Mouse (Mus musculus) megakaryocyte progenitor cell, adult 5-6 weeks (primary cell): Measurements from ENCODE around the gene Cfap69. TPM values are rescaled to one million over a fixed set of nuclear protein-coding genes. Genes with fewer than 3 reads are reported as not detected.
"Not testable (repeated sequence)": the region's sequence is repeated elsewhere in the genome, so short reads cannot be mapped to it uniquely, and the experiment has no call there.

ENCODE experiments used
- ATAC-seq: replicated peaks from 2 replicates; pipeline ENCODE4 v1.8.0; 2016; ENCODE audit warnings: mild to moderate bottlenecking, moderate TSS enrichment, inconsistent platforms; ENCODE audit not compliant: poor library complexity
- total RNA-seq, 2 experiments: library from RNA; stranded (forward) in 1 of 2; stranded (reverse) in 1 of 2; fragments of 157-497, 149-512 nt in 1 of 2; fragments of 200-1000 nt in 1 of 2; gene quantifications; 2 replicates each; pipeline versions ENCODE4 v1.2.3 to v1.2.4; 2015 to 2017

Gene Cfap69
- total RNA-seq (2015) (not detected in 2 replicates), total RNA-seq (2017) (not detected in 2 replicates)

GRCm38 (mm10) chr5:5663655-5664370 lies at the start of gene Cfap69:
Gene Cfap69 (minus strand): TSS chr5:5664239.
- peak; percentile 87 for ATAC-seq

- ATAC-seq, result no peak
These were observed 47.0 kb upstream of the Cfap69 start for GRCm38 (mm10) chr5:5711032-5711431.

GRCm38 (mm10) chr5:5707341-5708278 lies 43.6 kb upstream of the Cfap69 start:
- no peak for ATAC-seq

GRCm38 (mm10) chr5:5705019-5705418 lies 41.0 kb upstream of the Cfap69 start:
- ATAC-seq, result no peak

- no peak for ATAC-seq
These were observed 36.3 kb upstream of the Cfap69 start for GRCm38 (mm10) chr5:5700386-5700785.

- ATAC-seq, result no peak
These were observed 34.8 kb upstream of the Cfap69 start for GRCm38 (mm10) chr5:5698830-5699229.

- no peak for ATAC-seq
These were observed 31.4 kb upstream of the Cfap69 start for GRCm38 (mm10) chr5:5695401-5695942.

GRCm38 (mm10) chr5:5693956-5694653 lies 30.1 kb upstream of the Cfap69 start, which contains the start of gene Steap2:
Gene Steap2 (minus strand): TSS chr5:5694578.
- ATAC-seq, result peak; percentile 60

GRCm38 (mm10) chr5:5693541-5693955 lies 29.5 kb upstream of the Cfap69 start:
- ATAC-seq, result no peak

- ATAC-seq, result no peak
These were observed 28.2 kb upstream of the Cfap69 start for GRCm38 (mm10) chr5:5692167-5692738.

- no peak for ATAC-seq
These were observed 25.0 kb upstream of the Cfap69 start for GRCm38 (mm10) chr5:5688945-5689540.

GRCm38 (mm10) chr5:5688228-5688627 lies 24.2 kb upstream of the Cfap69 start:
- no peak for ATAC-seq

- no peak for ATAC-seq
These were observed 22.9 kb upstream of the Cfap69 start for GRCm38 (mm10) chr5:5686973-5687372.

GRCm38 (mm10) chr5:5684946-5685345 lies 20.9 kb upstream of the Cfap69 start:
- not testable (repeated sequence) for ATAC-seq

GRCm38 (mm10) chr5:5683292-5683691 lies 19.3 kb upstream of the Cfap69 start:
- no peak for ATAC-seq

- no peak for ATAC-seq
These were observed 15.4 kb upstream of the Cfap69 start for GRCm38 (mm10) chr5:5679459-5679858.

GRCm38 (mm10) chr5:5676082-5676481 lies 12.0 kb upstream of the Cfap69 start:
- ATAC-seq, result no peak

GRCm38 (mm10) chr5:5668920-5669319 lies 4.9 kb upstream of the Cfap69 start:
- no peak for ATAC-seq

- ATAC-seq, result no peak
These were observed 410 bp upstream of the Cfap69 start for GRCm38 (mm10) chr5:5664371-5664926.

GRCm38 (mm10) chr5:5663057-5663456 lies 982 bp downstream of the Cfap69 start:
- no peak for ATAC-seq
